Mouse (Mus musculus) kidney, adult 2 months (tissue): Measurements from ENCODE around the gene Tmod2.

Experiments
- CTCF ChIP-seq: fragments of 200-500 bp; conservative IDR thresholded peaks from 2 replicates; pipeline ENCODE4 v1.5.1; 2011; ENCODE audit warnings: low read depth, mild to moderate bottlenecking, control low read depth, low read length, moderate library complexity, mixed read lengths; ENCODE audit not compliant: insufficient read depth, insufficient read length
- POLR2A ChIP-seq: fragments of 200-500 bp; IDR thresholded peaks from one replicate; pipeline ENCODE4 v1.6.1; 2011; ENCODE audit warnings: low read depth, low read length, control low read depth

- no peak for TF ChIP-seq CTCF
- TF ChIP-seq POLR2A: no peak
These were observed 93.4 kb downstream of the Tmod2 start for GRCm38 (mm10) chr9:75517751-75518150.
